Mouse (Mus musculus): ENCODE measurements at regions not wholly inside any gene's neighbourhood (a gene's known extent, or its start where the extent isn't known, plus 50 kb on each side); places are given as distances from the start of the nearest gene placed in this dataset.
A peak's percentile ranks its signal among the peaks of the same experiment; 100 is the strongest.

DNA sequence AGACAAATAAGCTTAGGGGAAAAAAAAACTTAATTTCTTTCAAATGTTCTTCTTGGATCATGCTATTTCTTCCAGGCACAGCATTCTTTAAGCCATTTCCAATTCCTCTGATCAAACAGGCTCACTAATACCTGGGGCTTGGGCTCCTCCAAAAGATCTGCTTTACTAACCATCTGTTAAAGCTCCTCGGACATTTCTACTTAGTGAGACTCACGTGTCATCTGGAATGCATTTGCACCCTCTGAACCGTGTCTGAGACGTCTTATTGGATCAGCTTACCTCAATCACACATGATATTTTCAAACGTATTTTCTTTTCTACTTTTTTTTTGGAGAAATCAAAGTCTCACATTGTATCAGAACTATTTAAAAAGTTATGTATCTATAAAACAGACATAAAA lies 132.4 kb downstream of the Npr3 start:
- DNase-seq = no peak

- no peak for DNase-seq
Measured at GRCm38 (mm10) chr15:11770596-11770995, 136.5 kb downstream of the Npr3 start.

- no peak for DNase-seq
Measured at GRCm38 (mm10) chr15:11757963-11758362, 149.1 kb downstream of the Npr3 start.

GRCm38 (mm10) chr15:11756786-11757185 lies 150.3 kb downstream of the Npr3 start:
- no peak for DNase-seq

- DNase-seq = peak; percentile 77
Measured at GRCm38 (mm10) chr15:11753216-11753615, 153.9 kb downstream of the Npr3 start.

DNA sequence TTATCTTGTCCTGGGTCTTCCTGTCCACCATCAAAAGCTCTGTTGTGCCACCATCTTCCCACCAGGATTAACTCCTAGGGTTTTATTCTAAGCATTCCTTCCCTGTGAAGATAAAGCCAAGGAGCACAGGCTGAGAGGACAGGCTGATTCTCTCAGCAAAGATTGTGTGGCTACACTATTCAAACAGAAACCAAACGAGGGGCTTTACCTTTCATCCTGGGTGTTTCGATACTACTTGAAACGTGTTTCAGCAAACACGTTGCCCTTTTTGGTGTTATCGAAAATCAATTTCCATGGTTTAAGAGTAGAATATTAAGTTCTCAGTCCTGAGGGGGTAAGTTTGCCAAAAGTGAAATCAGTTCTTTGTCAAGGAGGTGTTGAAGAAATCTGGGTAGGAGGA lies 156.2 kb downstream of the Npr3 start:
- no peak for DNase-seq

DNA sequence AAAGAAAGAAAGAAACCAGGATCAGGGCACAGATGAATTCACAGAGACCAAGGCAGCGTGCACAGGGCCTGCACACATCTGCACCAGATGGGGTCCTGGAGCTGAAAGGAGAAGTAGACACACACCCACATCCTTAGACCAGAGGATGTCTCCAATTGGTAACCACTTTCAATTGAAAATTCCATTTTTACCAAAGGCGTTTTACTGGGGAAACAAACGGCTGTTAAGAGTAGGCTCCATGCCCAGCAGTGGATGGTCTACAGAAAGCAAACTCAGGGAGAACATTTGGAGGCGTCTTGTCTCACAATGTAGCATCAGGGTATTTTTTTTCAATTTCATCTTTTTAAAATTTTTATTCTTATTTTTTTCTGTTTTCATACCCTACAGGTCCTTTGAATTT lies 157.6 kb downstream of the Npr3 start:
- DNase-seq = no peak

DNA sequence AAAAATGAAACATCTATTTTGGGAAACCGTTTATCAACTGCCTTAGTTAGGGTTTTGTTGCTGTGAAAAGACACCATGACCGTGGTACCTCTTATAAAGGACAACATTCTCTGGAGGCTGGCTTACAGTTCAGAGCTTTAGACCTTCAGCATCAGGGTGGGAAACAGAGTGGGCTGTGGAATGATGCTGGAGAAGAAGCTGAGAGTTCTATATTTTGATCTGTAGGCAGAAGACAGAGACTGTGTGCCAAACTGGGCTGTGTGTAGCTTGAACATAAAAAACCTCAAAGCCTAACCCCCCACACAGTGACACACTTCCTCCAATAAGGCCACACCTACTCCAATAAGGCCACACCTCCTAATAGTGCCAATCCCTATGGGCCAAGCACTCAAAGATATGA lies 158.8 kb downstream of the Npr3 start:
- DNase-seq = no peak

- no peak for DNase-seq
Measured at GRCm38 (mm10) chr15:11746754-11747153, 160.3 kb downstream of the Npr3 start.

DNA sequence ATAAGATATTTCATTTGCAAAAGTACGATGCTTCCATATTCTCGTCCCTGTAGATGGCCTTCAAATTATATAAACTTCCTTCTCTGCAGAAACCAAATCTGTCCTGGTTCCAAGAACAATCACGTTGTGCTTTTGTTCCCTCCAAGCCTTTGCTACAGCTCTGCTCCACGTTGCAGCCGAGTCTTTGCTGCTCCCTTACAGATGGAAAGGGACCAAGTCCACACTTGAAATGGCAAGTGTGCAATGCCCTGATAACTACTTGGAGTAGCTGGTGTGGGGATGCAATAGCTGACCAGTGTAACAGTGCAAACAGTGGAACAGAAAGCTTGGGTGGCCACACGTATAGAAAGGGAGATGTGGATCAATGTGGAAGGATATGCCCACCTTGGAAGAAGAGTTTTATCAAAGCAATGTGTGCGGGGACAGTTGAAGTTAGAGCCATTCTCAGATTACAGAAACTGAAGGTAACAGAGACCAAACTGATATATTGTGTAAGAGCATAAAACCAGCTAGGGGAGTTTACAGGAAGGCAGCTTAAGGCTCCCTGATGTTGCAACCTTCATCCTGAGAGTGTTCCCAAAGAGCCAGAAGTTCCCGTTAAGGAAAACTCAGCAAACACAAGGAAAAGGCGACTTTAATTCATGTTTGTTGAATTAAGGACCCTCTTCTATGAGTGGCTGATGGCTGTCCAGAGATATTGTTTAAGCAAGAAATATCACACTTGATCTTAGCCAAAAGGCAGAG lies 161.3 kb downstream of the Npr3 start:
- DNase-seq = no peak

GRCm38 (mm10) chr15:11744903-11745302 lies 162.2 kb downstream of the Npr3 start:
- DNase-seq = no peak

GRCm38 (mm10) chr15:11744296-11744695 lies 162.8 kb downstream of the Npr3 start:
- no peak for DNase-seq

- no peak for DNase-seq
Measured at GRCm38 (mm10) chr15:11742820-11743219, 164.3 kb downstream of the Npr3 start.

DNA sequence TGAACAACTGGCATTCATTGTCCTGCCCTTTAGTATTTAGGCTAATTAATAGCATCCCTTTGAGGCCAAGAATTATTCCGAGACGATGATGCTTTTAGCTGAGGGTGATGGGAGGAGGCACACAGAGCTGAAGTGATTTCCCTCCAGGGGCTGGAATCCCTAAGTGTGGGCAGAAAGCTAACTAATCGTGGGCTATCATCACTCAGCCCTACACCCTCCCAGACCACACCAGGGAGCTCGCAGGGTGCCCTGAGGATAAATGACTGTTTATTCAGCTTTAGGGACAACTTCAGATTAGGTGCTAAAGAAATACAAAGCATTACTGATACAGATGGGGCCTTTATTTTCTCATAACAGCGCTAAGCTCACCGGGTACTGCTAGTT lies 164.7 kb downstream of the Npr3 start:
- no peak for DNase-seq

GRCm38 (mm10) chr15:11741598-11742345 lies 165.3 kb downstream of the Npr3 start:
- peak; percentile 16 for DNase-seq

GRCm38 (mm10) chr15:11737436-11738000 lies 169.6 kb downstream of the Npr3 start:
- no peak for DNase-seq

DNA sequence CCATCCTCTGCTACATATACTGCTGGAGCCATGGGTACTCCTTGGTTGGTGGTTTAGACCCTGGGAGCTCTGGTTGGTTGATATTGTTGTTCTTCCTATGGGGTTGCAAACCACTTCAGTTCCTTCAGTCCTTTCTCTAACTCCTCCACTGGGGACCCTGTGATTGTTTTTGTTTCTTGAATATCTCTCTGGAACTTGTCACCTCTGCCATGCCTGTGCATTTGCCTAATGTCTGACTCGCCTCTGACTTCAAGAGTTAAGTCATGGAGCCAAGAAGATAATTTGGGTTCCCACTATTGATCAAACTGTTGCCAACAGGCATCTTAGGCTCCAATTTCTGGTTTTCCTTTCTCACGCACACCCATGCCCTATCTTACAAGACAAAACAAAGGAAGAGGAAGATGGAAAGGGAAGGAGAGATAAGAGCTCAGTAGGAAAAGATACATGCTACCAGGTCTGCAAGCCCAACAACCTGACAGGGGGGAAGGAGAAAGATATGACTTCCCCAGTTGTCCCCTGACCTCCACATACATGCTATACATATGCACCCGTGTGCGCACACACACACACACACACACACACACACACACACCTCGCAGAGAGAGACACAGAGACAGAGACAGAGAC lies 172.3 kb downstream of the Npr3 start:
- no peak for DNase-seq

DNA sequence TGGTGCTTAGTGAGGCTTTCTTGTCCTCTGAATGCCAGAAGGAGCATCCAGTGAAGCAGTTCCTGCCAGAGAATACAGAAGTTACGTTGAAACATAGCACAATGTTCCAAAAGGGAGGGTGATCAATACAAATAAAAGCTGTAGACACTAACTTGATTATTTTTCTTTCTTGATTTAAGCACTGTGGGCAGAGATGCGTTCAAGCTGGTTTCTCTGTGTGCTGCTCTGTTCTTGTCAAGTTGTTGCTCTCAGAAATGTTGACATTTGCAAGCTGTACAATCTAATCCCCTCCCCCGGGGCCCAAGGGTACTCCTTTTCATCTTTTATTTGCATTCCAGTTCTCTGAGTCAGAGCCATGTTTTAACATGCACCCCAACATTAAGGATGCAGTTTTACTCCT lies 177.7 kb downstream of the Npr3 start:
- DNase-seq = no peak

DNA sequence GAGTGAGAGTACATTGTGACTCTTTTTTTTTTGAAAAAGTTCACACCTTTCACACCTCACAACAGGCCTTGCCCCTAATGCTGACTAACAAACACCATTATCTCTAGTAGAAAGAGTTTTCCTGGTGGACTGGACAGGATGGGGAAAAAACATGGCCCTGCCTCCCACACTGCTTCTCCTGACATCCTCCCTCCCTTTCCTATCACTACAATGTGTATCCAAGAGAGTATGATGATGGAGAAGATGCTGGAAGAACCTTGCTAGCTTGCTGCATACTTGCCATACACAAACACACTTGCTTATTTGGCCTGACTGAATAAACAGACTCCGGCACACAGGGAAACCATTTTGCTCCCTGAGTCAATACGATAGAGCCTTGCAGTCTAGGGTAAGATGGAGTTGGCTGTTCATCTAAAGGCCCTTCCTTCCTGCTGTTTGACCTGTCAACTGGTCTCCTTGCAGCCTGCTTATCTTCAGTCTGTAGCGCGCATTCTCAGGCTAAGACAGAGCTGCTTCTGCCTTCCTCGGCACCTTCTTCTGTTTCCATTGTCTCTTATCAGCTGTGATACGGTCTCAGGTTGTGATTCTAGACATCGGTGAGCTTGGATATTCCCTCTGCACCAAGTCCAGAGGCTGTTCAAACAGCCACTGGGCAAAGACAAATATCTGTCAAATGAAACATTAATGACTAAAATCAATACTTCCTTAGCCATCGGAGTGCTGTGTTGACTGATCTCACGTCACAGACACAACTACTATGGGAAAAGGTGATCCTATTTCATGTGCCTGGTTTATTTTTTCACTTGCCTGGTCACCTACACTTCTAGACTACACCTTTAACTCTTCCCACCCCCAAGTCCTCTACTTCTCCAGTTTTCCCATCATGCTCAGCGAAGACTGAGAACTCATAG lies 181.2 kb downstream of the Npr3 start:
- DNase-seq = no peak

GRCm38 (mm10) chr15:11720645-11721044 lies 186.4 kb downstream of the Npr3 start:
- no peak for DNase-seq

DNA sequence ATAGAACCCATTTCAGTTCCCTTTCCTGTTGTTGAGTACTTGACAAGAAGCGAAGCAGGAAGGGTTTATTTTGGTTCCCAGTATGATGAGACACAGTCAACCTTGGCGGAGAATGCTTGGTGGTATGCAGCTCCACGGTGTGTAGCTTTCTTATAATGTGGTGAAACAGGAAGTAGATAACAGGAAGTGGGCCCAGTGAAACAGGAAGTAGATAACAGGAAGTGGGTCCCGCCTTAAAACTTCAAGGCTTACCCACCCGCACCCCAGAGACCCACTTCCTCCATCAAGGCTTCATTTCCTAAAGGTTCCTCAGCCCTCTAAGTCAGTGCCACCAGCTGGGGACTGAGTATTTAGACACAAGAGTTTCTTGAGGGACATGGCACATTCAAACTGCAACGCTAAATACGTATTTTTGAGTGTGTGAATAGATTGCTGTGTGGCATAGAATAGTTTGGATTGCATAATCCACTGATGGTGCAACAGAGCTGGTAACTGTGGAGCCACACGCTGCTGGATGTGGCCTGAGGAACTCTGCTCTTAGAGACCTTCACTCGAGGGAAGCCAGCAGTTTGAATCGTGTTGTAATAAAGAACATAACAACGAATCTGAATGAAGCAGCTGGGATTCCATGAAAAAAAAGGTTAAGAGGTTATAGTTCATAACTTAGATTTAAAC lies 190.8 kb downstream of the Npr3 start:
- no peak for DNase-seq
